Mouse (Mus musculus): ENCODE measurements around the gene Doxl2. TPM values are rescaled to one million over a fixed set of nuclear protein-coding genes. Genes with fewer than 3 reads are reported as not detected.
"Not testable (repeated sequence)": the region's sequence is repeated elsewhere in the genome, so short reads cannot be mapped to it uniquely, and the experiment has no call there.

Doxl2 gene
- not detected for total RNA-seq (2021)

GRCm38 (mm10) chr6:48974663-48975062, at the start of gene Doxl2:
Gene Doxl2 (plus strand): TSS chr6:48974963.
- DNase-seq (ENCODE audit: extremely low spot score in 1 of 2, low spot score in 1 of 2): no peak

GRCm38 (mm10) chr6:48929595-48929994, 45.2 kb upstream of the Doxl2 start, which contains the start of gene 1600015I10Rik:
Gene 1600015I10Rik (plus strand): TSS chr6:48929895.
- no peak for DNase-seq (ENCODE audit: extremely low spot score in 1 of 2, low spot score in 1 of 2)

DNA sequence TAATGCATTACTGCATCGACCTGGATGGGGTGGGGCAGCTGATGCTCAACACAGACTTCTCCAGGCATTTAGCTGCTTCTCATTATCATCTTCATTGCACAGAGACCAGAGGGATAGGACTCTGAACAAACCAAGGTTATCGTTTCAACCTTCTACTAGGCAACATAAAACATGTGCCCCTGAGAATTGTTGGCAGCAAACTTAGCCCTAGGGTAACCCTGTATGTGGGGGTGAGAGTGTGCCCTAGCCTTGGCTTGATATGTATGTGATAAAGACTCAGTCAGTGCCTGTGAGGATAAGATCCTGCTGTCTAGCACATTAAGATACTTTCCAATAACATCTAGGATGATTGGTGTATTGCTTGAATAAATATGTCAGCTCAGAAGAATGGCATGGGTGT, 25.2 kb upstream of the Doxl2 start:
- no peak for DNase-seq (ENCODE audit: extremely low spot score in 1 of 2, low spot score in 1 of 2)

DNA sequence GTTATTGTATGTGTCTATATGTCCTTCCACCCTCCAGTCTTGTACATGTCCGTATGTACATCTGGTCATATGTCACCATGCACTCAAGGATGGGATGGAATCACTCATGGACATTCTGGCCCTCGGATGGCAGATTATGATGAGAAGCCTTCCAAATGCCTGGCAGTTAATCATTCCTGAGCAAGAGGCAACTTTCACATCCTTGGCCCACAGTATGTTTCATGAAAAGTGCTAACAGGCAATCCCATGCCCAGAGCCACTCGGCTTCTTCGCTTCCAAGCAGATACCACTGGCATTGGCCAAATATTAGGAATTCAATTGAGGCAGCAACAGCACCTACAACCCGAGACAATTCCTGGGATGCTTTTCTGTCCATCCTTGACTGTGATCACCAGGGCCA, 24.1 kb upstream of the Doxl2 start:
- no peak for DNase-seq (ENCODE audit: extremely low spot score in 1 of 2, low spot score in 1 of 2)

GRCm38 (mm10) chr6:48951630-48952029, 23.1 kb upstream of the Doxl2 start:
- DNase-seq (ENCODE audit: extremely low spot score in 1 of 2, low spot score in 1 of 2): no peak

GRCm38 (mm10) chr6:48953220-48953619, 21.5 kb upstream of the Doxl2 start:
- no peak for DNase-seq (ENCODE audit: extremely low spot score in 1 of 2, low spot score in 1 of 2)

- DNase-seq (ENCODE audit: extremely low spot score in 1 of 2, low spot score in 1 of 2): no peak
Measured at GRCm38 (mm10) chr6:48954211-48954610, 20.6 kb upstream of the Doxl2 start.

DNA sequence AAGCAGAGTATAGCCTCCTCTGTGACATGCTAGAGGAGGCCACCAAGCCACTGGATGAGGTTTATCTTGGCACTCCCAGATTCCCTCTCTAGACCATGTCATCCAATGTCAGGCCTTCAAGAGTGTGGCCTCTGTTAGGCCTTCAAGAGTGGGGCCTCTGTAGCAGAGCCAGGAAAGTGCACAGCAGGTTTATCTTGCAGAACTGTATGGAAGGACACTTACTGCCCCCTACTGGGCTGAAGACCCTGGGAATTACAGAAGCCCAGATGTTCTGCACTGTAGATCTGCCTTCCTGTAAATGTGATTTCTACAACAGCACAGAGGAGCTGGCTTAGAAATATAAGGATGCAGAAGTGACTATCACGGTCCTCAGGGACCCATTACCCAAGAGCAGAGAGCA, 19.8 kb upstream of the Doxl2 start:
- peak; percentile 16 to 63 for DNase-seq (ENCODE audit: extremely low spot score in 1 of 2, low spot score in 1 of 2)

DNA sequence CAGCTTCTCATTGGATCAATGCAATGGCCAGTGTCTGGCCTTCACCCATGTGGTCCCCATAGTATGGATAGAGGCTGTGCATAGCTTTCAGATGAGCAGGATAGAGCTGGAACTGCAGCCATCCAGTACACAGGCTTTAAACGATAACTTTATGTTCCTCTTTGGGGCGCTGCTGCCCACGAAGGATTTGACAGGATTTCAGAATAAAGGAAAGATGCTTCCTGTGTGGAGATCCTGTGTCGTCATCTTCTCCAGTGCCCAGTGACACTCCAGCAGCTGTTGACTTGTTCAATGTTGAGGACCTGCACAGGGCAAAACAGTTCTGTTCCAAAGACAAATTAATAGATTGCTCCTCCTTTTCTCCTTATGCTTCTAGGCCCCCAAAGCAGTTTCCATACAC, 18.0 kb upstream of the Doxl2 start:
- DNase-seq (ENCODE audit: extremely low spot score in 1 of 2, low spot score in 1 of 2): no peak

DNA sequence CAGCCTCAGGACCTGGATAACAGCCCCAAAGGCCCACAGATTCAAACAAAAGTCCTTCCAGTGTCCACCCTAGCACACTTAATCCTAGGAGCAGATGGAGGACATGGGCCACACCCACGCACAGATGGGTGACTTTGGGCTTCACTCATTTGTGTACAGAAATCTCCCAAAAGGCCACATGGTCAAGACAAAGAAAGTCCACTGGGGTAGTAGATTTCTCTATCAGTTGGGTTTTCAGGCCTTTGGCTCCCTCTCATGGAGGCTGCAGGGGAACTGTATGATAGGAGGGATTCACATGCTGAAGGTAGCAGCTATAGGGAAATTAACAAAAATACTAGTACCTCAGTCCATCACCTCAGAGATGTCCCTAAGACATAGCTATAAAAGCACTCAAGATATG, 16.7 kb upstream of the Doxl2 start:
- DNase-seq (ENCODE audit: extremely low spot score in 1 of 2, low spot score in 1 of 2): peak in 1 of 2 experiments; percentile 29

- peak in 1 of 2 experiments; percentile 8 for DNase-seq (ENCODE audit: extremely low spot score in 1 of 2, low spot score in 1 of 2)
Measured at GRCm38 (mm10) chr6:48959151-48959550, 15.6 kb upstream of the Doxl2 start.

GRCm38 (mm10) chr6:48966696-48967095, 8.1 kb upstream of the Doxl2 start:
- DNase-seq (ENCODE audit: extremely low spot score in 1 of 2, low spot score in 1 of 2): not testable (repeated sequence)

DNA sequence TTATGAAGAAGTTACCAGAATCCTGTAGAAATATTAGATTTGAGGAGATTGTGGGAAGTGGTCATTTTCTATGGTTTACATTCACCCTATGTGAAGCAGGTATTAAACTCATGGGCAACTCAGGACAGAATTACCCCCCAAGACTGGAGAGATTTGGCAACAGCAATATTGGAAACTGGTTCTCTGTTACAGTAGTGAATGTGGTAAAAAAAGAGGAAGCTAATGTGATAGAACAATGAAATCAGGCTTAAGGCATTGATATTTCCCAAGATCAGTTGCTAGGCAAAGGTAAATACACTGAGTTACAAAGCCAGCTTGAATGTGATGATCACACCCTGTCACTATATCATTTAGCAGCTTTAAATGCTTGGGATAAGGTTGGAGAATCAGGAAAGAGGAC, 6.9 kb upstream of the Doxl2 start:
- DNase-seq (ENCODE audit: extremely low spot score in 1 of 2, low spot score in 1 of 2): no peak

GRCm38 (mm10) chr6:48979616-48980015, 4.9 kb downstream of the Doxl2 start:
- DNase-seq (ENCODE audit: extremely low spot score in 1 of 2, low spot score in 1 of 2): no peak

DNA sequence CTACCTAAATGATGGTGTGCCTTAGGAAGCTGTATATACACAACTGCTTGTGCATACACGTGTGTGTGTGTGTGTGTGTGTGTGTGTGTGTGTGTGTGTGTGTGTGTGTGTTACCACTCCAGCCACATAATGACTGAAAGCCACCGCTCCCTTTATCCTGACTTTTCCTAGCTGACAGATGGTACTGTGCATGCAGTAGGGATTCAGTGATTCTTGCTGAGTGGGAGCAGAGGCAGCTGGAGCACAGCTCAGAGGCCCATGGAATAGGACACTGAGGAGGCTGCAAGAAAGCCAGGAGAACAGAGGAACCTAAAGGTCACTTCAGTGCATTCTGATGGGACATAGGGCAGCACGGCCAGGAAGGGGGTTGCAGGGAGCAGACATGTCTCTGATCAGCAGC, 7.5 kb downstream of the Doxl2 start:
- DNase-seq (ENCODE audit: extremely low spot score in 1 of 2, low spot score in 1 of 2): peak in 1 of 2 experiments; percentile 13

DNA sequence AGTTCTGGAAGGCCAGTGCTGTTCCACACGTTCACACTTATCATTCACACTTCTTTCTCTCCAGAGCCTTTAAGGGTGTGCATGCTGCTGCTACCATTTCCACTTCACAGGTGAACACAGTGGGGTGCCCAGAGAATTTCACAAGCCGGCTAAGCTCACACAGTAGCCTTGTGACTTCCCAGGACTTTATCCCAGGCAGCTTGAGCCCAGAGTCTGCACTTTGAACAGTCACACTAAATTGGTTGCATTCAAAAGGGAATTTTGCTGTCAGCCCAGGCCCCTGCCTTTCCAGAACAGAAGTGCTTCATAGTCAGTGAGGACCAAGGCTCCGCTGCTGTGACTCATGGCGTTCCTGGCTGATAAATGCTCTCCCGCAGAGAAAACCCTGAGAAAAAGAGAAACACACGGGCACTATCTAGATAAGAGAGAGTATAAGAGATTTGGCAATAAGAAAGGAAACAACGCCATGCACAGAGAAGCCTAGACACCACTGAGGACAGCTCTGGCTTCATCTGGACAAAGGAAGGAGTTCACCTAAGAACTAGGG, 11.8 kb downstream of the Doxl2 start, which contains the start of gene Svs1:
Gene Svs1 (plus strand): TSS at position 418 of the 547 bp plus-strand sequence.
- DNase-seq (ENCODE audit: extremely low spot score in 1 of 2, low spot score in 1 of 2): no peak

DNA sequence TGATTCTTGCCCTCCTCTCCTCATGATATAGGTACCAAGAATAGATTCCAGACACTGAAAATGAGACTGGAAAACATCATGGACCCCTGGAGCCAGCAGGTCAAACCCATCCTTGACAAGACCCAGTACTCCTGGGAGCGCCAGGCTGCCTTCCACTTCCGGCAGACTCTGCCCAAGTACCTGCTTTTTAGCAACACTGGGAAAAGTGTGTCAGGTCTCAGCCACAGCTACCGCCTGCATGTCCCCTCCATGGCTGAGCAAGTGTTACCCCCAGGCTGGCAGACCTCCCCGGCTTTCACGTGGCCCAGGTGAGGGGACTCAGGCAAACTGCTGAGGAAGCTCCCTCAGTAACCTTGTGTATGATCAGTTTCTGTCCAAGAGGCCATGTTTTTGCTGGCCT, 15.2 kb downstream of the Doxl2 start:
- DNase-seq (ENCODE audit: extremely low spot score in 1 of 2, low spot score in 1 of 2): no peak

GRCm38 (mm10) chr6:48991991-48992390, 17.2 kb downstream of the Doxl2 start:
- no peak for DNase-seq (ENCODE audit: extremely low spot score in 1 of 2, low spot score in 1 of 2)

GRCm38 (mm10) chr6:48998186-48998585, 23.4 kb downstream of the Doxl2 start:
- DNase-seq (ENCODE audit: extremely low spot score in 1 of 2, low spot score in 1 of 2): no peak

DNA sequence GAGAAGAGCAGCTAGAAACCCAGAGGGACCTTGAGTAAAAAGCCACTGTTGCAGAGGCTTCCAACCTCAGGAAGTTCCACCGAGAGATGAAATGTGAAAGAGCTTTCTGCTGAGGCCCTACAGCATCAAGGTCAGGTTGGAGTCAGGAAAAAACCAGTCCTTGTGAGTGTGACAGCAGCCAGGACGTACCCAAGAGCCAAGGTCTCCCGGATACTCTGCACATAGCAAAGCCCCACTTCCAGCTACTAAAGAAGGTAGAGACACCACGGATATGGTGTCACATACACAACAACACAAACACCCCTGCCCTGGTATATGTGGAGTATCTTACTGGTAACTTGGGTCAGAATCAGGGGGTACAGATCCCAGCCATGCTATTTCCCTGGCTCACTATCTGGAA, 24.0 kb downstream of the Doxl2 start:
- no peak for DNase-seq (ENCODE audit: extremely low spot score in 1 of 2, low spot score in 1 of 2)

DNA sequence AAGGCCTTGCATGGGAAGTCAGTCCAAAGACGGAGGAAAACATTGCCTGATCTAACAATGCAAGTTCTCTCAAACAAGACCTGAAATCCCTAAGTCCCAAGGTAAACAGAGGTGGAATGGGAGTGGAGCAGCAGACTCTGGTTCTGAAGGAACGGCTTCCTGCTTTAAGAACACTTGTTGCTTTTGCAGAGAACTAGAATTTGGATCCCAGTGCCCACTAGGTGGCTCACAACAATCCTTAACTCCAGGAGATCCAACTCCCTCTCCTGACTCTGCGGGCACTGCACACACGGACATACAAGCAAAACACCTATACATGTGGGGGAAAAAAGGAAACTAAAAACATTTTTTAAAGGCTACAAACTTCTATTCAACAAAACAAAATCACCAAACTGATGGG, 28.6 kb downstream of the Doxl2 start:
- no peak for DNase-seq (ENCODE audit: extremely low spot score in 1 of 2, low spot score in 1 of 2)

GRCm38 (mm10) chr6:49007981-49008380, 33.2 kb downstream of the Doxl2 start:
- DNase-seq (ENCODE audit: extremely low spot score in 1 of 2, low spot score in 1 of 2): peak; percentile 28 to 67

Measured in layer of hippocampus, postnatal 25 days (tissue).